Comparison of ENCODE assay signal across 22 mouse cellular contexts in the genomic region with DNA sequence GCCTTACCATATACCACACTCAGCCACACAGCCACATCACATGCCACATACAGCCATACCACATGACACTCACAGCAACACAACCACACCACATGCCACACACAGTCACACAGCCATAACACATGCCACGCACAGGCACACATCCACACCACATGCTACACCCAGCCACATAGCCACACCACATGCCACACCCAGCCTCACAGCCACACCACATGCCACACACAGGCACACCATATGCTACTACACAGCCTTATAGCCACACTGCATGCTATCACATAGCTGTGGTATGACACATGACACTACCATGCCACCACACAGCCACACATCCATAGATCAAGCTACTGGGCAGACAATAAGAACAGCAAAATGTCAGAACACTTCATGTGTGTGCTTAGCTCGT.
A peak's percentile ranks its signal among the peaks of the same experiment; 100 is the strongest.
DNase-seq lines count a peak whose midpoint lies in the region; ATAC-seq lines count a peak whose summit lies in the region.
"Had no signal": no experiment of that assay in that cellular context is flagged by ENCODE, and none has a peak within 500 bp of the region (broad histone marks: within the 10 kb centered on the region; RNA-seq: fewer than 3 reads in every experiment).

No protein-coding gene starts in this region.

- H3K4me3 ChIP-seq in forebrain, embryonic 15.5 days = no peak overlapping the region
- H3K4me3 ChIP-seq in forebrain, embryonic 14.5 days (ENCODE audit: low read depth, low read length) = no peak overlapping the region
- no peak overlapping the region for H3K4me3 ChIP-seq in hindbrain, embryonic 15.5 days
- no peak overlapping the region for H3K4me3 ChIP-seq in hindbrain, embryonic 10.5 days
- no peak overlapping the region for H3K4me3 ChIP-seq in midbrain, embryonic 11.5 days (ENCODE audit: low read depth, low read length)
- no peak overlapping the region for H3K4me3 ChIP-seq in midbrain, embryonic 10.5 days
- no peak overlapping the region for H3K4me3 ChIP-seq in midbrain, embryonic 15.5 days
- H3K4me3 ChIP-seq: embryonic facial prominence, embryonic 13.5 days; layer of hippocampus, adult 2 months; left cerebral cortex, adult 2 months; limb, embryonic 12.5 days had no signal

- no peaks in the 10 kb centered on the region for H3K9me3 ChIP-seq in forebrain, embryonic 15.5 days
- no peaks in the 10 kb centered on the region for H3K9me3 ChIP-seq in forebrain, embryonic 14.5 days (replicated peaks; ENCODE audit: control insufficient read depth, low read length)
- no peaks in the 10 kb centered on the region for H3K9me3 ChIP-seq in hindbrain, embryonic 15.5 days
- H3K9me3 ChIP-seq in hindbrain, embryonic 10.5 days = no peaks in the 10 kb centered on the region
- no peaks in the 10 kb centered on the region for H3K9me3 ChIP-seq in midbrain, embryonic 11.5 days (ENCODE audit: control insufficient read depth, low read length)
- H3K9me3 ChIP-seq in midbrain, embryonic 10.5 days (replicated peaks) = no peaks in the 10 kb centered on the region
- no peaks in the 10 kb centered on the region for H3K9me3 ChIP-seq in midbrain, embryonic 15.5 days
- H3K9me3 ChIP-seq: embryonic facial prominence, embryonic 13.5 days; limb, embryonic 12.5 days had no signal

- WGBS in forebrain, embryonic 15.5 days = 86% methylated on average over 2 of the region's 2 CpGs
- WGBS in forebrain, embryonic 14.5 days = 87% methylated on average over 2 of the region's 2 CpGs
- 84% methylated on average over 2 of the region's 2 CpGs for WGBS in hindbrain, embryonic 15.5 days
- WGBS in hindbrain, embryonic 10.5 days = 84% methylated on average over 2 of the region's 2 CpGs
- 83% methylated on average over 2 of the region's 2 CpGs for WGBS in midbrain, embryonic 11.5 days
- WGBS in midbrain, embryonic 10.5 days = 80% methylated on average over 2 of the region's 2 CpGs
- WGBS in midbrain, embryonic 15.5 days = 80% methylated on average over 2 of the region's 2 CpGs

- peaks cover 23% of the 10 kb centered on the region for H3K4me1 ChIP-seq in forebrain, embryonic 15.5 days
- no peaks in the 10 kb centered on the region; the same call in 1 of the 2 replicates for H3K4me1 ChIP-seq in forebrain, embryonic 14.5 days (ENCODE audit: control insufficient read depth, insufficient read depth, low read length)
- H3K4me1 ChIP-seq in hindbrain, embryonic 15.5 days (replicated peaks) = peaks cover 7% of the 10 kb centered on the region; the same call in 1 of the 2 replicates
- H3K4me1 ChIP-seq in hindbrain, embryonic 10.5 days (replicated peaks) = peaks cover 26% of the 10 kb centered on the region
- no peaks in the 10 kb centered on the region for H3K4me1 ChIP-seq in midbrain, embryonic 11.5 days (ENCODE audit: control insufficient read depth, insufficient read depth, low read length)
- H3K4me1 ChIP-seq in midbrain, embryonic 10.5 days = peaks cover 17% of the 10 kb centered on the region
- H3K4me1 ChIP-seq in midbrain, embryonic 15.5 days = peaks cover 13% of the 10 kb centered on the region; the same call in 1 of the 2 replicates
- H3K4me1 ChIP-seq: embryonic facial prominence, embryonic 13.5 days; limb, embryonic 12.5 days had no signal

- no peak for DNase-seq in forebrain, embryonic 14.5 days (ENCODE audit: low spot score)
- no peak for DNase-seq in hindbrain, embryonic 10.5 days (ENCODE audit: low spot score)
- DNase-seq in midbrain, embryonic 11.5 days (ENCODE audit: low spot score, missing footprints) = no peak
- DNase-seq in midbrain, embryonic 10.5 days (ENCODE audit: low spot score) = no peak
- DNase-seq: gastrocnemius, postnatal 14 days; heart, postnatal 36 days; kidney, adult 11 months; kidney, postnatal 36 days; liver, postnatal 0 days; lung, postnatal 36 days; right cerebral cortex, adult 18-20 months; spleen, adult 18-20 months had no signal

- no peak overlapping the region for H3K27ac ChIP-seq in forebrain, embryonic 15.5 days (replicated peaks)
- no peak overlapping the region for H3K27ac ChIP-seq in forebrain, embryonic 14.5 days (ENCODE audit: low read depth, low read length)
- H3K27ac ChIP-seq in hindbrain, embryonic 15.5 days (replicated peaks) = no peak overlapping the region
- no peak overlapping the region for H3K27ac ChIP-seq in hindbrain, embryonic 10.5 days
- H3K27ac ChIP-seq in midbrain, embryonic 11.5 days (ENCODE audit: low read depth, low read length) = no peak overlapping the region
- H3K27ac ChIP-seq in midbrain, embryonic 10.5 days (replicated peaks) = no peak overlapping the region
- H3K27ac ChIP-seq in midbrain, embryonic 15.5 days = no peak overlapping the region
- H3K27ac ChIP-seq: embryonic facial prominence, embryonic 13.5 days; layer of hippocampus, adult 2 months; left cerebral cortex, adult 2 months; limb, embryonic 12.5 days had no signal

- H3K9ac ChIP-seq in forebrain, embryonic 15.5 days (replicated peaks) = no peak overlapping the region
- no peak overlapping the region for H3K9ac ChIP-seq in forebrain, embryonic 14.5 days (ENCODE audit: low read length)
- no peak overlapping the region for H3K9ac ChIP-seq in hindbrain, embryonic 15.5 days
- H3K9ac ChIP-seq in midbrain, embryonic 11.5 days (ENCODE audit: low read length) = no peak overlapping the region
- no peak overlapping the region for H3K9ac ChIP-seq in midbrain, embryonic 15.5 days
- H3K9ac ChIP-seq: embryonic facial prominence, embryonic 13.5 days; limb, embryonic 12.5 days; liver, postnatal 0 days had no signal

- no peaks in the 10 kb centered on the region for H3K27me3 ChIP-seq in forebrain, embryonic 15.5 days
- no peaks in the 10 kb centered on the region for H3K27me3 ChIP-seq in forebrain, embryonic 14.5 days (replicated peaks; ENCODE audit: control insufficient read depth, insufficient read depth, low read length)
- no peaks in the 10 kb centered on the region for H3K27me3 ChIP-seq in hindbrain, embryonic 15.5 days
- 0 out of 2 replicates have a peak, but pooled peaks cover 5% of the 10 kb centered on the region for H3K27me3 ChIP-seq in hindbrain, embryonic 10.5 days (ENCODE audit: insufficient read depth, poor library complexity, severe bottlenecking)
- no peaks in the 10 kb centered on the region; the same call in 1 of the 2 replicates for H3K27me3 ChIP-seq in midbrain, embryonic 11.5 days (ENCODE audit: control insufficient read depth, insufficient read depth, low read length)
- H3K27me3 ChIP-seq in midbrain, embryonic 10.5 days (ENCODE audit: low read depth, poor library complexity, severe bottlenecking) = peaks cover 10% of the 10 kb centered on the region; the same call in 1 of the 2 replicates
- H3K27me3 ChIP-seq in midbrain, embryonic 15.5 days (replicated peaks) = no peaks in the 10 kb centered on the region
- H3K27me3 ChIP-seq: embryonic facial prominence, embryonic 13.5 days; limb, embryonic 12.5 days had no signal

- no peak overlapping the region for H3K4me2 ChIP-seq in forebrain, embryonic 15.5 days (replicated peaks)
- H3K4me2 ChIP-seq in forebrain, embryonic 14.5 days (ENCODE audit: low read length) = no peak overlapping the region
- H3K4me2 ChIP-seq in hindbrain, embryonic 15.5 days = no peak overlapping the region
- H3K4me2 ChIP-seq in midbrain, embryonic 11.5 days = no peak overlapping the region
- H3K4me2 ChIP-seq in midbrain, embryonic 15.5 days = no peak overlapping the region
- H3K4me2 ChIP-seq: embryonic facial prominence, embryonic 13.5 days; limb, embryonic 12.5 days had no signal

- no peaks in the 10 kb centered on the region for H3K36me3 ChIP-seq in forebrain, embryonic 15.5 days
- no peaks in the 10 kb centered on the region for H3K36me3 ChIP-seq in forebrain, embryonic 14.5 days (ENCODE audit: control insufficient read depth, insufficient read depth, low read length)
- H3K36me3 ChIP-seq in hindbrain, embryonic 15.5 days = no peaks in the 10 kb centered on the region
- no peaks in the 10 kb centered on the region for H3K36me3 ChIP-seq in hindbrain, embryonic 10.5 days
- H3K36me3 ChIP-seq in midbrain, embryonic 11.5 days (ENCODE audit: control insufficient read depth, insufficient read depth, low read length) = no peaks in the 10 kb centered on the region
- no peaks in the 10 kb centered on the region for H3K36me3 ChIP-seq in midbrain, embryonic 10.5 days
- no peaks in the 10 kb centered on the region for H3K36me3 ChIP-seq in midbrain, embryonic 15.5 days (replicated peaks)
- H3K36me3 ChIP-seq: embryonic facial prominence, embryonic 13.5 days; limb, embryonic 12.5 days had no signal

- ATAC-seq in forebrain, embryonic 15.5 days (replicated peaks) = 0 out of 2 replicates have a peak, but pooled peaks have one; percentile 23
- no peak for ATAC-seq in forebrain, embryonic 14.5 days
- 0 out of 2 replicates have a peak, but pooled peaks have one; percentile 9 for ATAC-seq in hindbrain, embryonic 15.5 days (ENCODE audit: low FRiP score, low read depth)
- 0 out of 2 replicates have a peak, but pooled peaks have one; percentile 27 for ATAC-seq in midbrain, embryonic 11.5 days (ENCODE audit: low FRiP score)
- ATAC-seq in midbrain, embryonic 15.5 days (replicated peaks) = peak; percentile 16; the same call in 1 of the 2 replicates
- no peak for ATAC-seq in frontal cortex, adult (ENCODE audit: low TSS enrichment)
- ATAC-seq: CD4-positive, CD25-positive, alpha-beta regulatory T cell, adult 4 months; inflammation-experienced regulatory T-cells, adult 6 months; liver, postnatal 0 days had no signal

Comparison
In these comparisons a context has a peak if more than half of its experiments do, and no peak if none do; other contexts are left out.
1. ATAC-seq: peak in forebrain, embryonic 15.5 days (single experiment), hindbrain, embryonic 15.5 days (single experiment), midbrain, embryonic 11.5 days (single experiment) and midbrain, embryonic 15.5 days (single experiment); none in forebrain, embryonic 14.5 days (single experiment) and frontal cortex, adult (single experiment).